Mouse (Mus musculus): ENCODE measurements around the gene Trim15. TPM values are rescaled to one million over a fixed set of nuclear protein-coding genes. Genes with fewer than 3 reads are reported as not detected.
A peak's percentile ranks its signal among the peaks of the same experiment; 100 is the strongest.

Gene Trim15
- total RNA-seq, 4 experiments from 2014 or later: not detected

DNA sequence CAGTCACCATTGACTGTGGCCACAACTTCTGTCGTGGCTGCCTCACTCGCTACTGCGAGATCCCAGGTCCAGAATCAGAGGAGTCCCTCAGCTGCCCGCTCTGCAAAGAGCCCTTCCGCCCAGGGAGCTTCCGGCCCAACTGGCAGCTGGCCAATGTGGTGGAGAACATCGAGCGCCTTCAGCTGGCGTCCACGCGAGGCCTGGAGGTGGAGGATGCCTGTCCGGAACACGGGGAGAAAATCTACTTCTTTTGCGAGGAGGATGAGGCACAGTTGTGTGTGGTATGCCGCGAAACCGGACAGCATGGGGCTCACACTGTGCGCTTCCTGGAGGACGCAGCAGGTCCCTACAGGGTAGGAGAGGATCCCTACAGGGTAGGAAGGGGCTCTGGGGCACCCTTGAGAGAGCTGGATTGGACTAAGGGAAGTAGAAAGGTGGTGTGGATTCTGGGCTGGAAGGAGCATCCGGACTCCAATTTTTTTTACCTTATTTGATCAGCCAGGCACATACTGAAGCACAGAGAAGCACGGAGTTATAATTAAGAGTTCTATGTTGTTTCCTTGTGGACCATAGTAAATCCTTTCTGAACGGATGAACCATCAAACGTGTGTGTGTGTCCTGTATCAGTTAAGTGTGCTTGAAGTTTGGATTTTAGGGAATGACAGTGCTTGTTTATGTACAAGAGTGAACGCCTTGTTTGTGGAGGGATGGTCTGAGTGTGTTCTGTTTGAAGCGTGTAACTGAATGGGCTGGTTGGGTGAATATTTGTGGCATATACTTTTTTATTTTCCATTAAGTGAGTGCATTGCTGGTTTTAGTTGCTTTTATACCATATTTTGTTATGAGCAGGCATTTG lies 3.2 kb upstream of the Trim15 start:
- no peak for DNase-seq (ENCODE audit: low spot score in 2 of 2)

DNA sequence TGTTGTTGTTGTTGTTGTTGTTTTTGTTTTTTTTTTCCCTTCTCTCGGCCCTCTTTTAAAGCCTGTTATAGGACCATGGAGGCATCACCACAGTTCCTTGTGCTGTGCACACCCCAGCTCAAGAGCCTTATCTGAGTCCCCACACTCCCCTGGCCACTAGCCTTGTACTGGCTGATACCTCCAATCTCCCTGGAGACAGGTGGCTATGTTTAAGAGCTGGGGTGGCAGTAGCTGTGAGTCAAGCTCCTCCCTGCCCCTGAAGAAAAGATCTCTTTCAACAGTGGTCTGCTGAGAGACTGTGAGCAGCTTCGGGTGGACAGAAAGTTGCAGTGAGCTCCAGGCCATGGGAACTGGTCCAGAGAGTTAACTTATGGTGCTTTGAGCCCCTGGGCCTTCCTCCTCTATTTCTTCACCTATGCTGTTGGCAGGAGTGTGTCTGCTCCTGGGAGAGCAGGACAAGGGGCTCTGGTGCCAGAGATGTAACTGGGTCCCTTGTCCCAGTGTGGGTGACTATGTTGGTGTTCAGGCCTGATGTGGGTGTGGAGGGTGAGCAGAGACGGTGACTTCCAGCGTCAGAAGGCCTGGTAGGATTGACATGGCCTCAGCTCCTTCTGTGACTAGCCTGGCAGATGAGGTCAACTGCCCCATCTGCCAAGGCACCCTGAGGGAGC lies 2.4 kb upstream of the Trim15 start, which contains the start of gene Trim10:
TSS of gene Trim10 (plus strand) at position 291 of the 671 bp plus-strand sequence.
- DNase-seq (ENCODE audit: low spot score in 2 of 2): no peak

DNA sequence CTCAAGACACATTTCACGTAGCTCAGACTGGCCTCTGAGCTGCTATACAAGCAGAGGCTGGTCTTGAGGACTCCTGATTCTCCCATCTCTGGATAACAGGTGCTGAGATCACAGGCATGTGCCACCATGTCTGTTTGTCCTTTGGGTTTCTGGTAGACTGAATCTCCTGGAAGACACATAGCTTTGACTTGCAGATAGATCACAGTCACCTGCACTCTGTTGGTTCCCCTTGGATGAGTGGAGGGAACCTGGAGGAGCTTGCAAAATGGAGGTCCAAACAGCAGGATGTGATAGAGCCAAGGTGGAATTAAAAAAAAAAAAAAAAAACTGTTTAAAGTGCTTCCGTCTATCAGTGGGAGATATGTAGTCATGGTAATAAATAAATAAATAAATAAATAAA lies 1.8 kb upstream of the Trim15 start:
- DNase-seq (ENCODE audit: low spot score in 2 of 2): no peak

DNA sequence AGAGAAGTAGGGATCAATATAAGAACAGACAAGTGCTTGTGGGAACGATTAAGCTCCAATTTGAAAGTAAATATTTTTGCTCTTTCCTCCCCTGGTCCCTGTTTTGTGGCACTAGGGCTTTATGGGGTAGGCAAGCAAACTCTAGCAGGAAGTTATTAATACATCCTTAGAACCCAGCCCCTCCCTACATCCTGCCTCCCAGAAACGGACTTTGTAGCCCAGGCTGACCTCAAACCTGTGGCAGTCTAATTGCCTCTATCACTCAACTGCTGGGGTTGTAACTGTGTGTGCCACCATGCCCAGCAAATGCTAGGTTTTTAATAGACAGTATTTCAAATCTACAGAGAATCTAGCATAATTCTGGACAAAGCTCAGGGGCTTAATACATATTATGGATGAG lies 5.3 kb downstream of the Trim15 start:
- no peak for DNase-seq (ENCODE audit: low spot score in 2 of 2)

DNA sequence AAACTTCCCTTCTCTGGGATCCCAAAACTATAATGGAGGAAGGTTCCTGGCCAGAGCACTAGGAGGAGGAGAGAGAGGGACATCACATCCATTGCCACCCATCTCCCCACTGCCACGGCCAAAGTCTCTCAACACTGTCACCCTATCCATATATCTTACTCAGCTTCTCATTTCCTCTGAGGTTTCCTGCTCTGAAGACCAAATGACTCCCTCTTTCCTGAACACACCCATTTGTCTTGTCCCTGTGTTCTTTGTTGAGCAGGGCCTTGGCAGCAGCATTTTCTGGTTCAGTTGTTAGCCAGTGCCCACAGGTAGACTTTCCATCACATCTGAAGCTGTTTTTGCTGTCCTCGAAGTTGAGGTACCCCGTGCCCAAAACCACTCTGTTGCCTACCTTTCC lies 8.8 kb downstream of the Trim15 start:
- DNase-seq (ENCODE audit: low spot score in 2 of 2): no peak

DNA sequence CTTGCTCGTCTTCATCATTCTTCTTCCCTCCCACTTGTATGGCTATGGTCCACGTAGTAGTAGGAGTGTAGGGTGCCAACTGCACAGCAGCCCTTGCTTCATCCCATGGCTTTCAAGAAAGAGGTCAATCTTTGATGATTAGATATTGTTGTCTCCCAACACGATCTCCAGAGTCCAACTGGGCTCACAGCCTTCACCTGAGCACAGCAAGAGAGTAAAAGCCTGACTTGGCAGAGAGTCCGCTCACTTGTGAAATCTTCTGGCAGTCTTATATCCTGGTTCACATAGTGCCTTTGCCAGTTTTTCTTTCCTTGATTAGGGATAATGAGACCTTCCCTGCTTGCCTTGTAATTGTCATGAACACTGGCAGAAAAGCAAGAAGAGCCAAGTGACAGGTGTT lies 10.8 kb downstream of the Trim15 start:
- no peak for DNase-seq (ENCODE audit: low spot score in 2 of 2)

DNA sequence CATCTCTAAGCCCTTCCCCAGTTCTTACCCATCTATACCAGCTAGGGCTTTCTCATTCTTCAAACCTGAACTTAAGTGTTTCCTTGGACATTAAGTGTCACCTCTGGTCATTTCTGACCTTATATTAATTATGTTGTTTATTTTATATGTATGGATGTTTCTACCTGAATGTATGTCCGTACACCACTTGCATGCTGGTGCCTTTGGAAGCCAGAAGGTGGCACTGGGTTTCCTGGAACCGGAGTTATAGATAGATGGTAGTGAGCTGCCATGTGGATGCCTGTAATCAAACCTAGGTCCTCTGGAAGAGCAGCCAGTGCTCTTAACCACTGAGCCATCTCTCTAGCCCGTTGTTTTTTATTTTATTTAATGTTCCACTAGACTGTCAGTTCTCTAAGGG lies 11.5 kb downstream of the Trim15 start:
- DNase-seq (ENCODE audit: low spot score in 2 of 2): no peak

DNA sequence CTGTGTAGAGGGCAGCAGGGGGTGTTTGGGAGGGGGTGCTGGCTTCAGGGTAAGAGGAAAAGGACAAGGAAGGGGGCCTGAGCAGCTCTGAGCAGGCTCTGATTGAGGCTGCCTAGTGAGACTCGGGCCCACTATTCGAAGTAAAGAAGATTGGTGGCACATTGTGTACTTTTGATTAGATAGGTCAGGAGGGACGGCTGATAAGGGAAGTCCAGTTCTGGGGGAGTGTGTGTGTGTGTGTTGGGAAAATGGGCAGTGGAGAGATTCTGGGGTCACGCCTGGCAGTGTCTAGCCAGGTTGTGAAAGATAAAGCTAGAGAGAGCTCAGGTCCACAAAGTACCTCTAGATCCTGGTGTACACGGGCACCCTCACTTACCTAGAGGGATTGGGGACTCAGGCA lies 15.4 kb downstream of the Trim15 start:
- no peak for DNase-seq (ENCODE audit: low spot score in 2 of 2)

DNA sequence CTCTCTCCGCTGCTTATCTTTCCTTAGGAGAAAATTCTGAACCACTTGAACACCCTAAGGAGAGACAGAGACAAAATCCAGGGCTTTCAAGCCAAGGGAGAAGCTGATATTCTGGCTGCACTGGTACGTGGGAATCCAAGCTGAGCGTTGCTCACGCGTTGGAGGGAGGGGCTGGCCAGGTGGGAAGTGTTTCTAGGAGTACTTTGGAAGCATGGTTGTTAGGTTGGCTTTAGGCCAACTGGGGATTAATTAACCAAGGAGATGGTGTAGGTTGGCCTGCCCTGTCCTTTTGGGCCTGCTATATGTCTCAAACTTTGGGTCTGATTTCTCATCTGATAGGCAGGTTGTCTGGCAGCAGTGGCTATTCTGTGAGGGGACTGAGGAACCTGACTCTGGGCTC lies 15.8 kb downstream of the Trim15 start:
- DNase-seq (ENCODE audit: low spot score in 2 of 2): no peak

DNA sequence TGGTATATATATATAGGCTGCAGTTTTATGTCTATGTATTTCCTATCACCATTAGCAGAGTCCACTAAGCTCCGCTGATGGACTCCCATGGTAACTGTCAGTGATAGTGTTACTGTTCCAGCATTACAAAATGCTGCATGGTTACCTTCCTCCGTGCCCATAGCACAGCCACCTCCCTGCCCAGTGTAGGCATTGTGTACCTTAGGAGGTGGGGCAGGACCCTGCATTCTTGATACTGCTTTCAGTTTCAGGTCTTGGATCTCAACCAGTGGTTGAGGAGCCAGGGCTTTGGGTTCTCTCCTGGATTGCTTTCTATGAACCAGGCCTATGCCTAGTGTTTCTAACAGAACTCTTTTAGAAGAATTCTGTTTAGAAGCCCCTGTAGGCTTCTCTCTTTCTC lies 17.0 kb downstream of the Trim15 start:
- DNase-seq (ENCODE audit: low spot score in 2 of 2): no peak

DNA sequence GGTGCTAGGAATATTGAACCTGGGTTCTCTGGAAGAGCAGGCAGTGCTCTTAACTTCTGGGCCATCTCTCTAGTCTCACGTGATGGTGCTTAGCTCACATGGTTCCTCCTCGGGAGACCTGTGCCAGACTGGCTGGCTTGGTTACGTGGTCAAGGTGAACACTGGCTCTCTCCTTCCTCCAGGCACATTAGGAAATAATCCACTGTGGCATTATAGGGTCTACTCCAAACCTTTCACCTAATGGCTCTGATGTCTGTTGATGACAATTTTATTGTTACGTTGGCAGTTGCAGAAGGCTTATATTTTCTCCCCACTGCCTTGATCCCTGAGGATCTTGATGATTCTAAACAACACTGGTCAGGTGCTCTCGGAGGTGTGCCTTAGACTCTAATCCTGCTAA lies 18.1 kb downstream of the Trim15 start:
- DNase-seq (ENCODE audit: low spot score in 2 of 2): no peak

DNA sequence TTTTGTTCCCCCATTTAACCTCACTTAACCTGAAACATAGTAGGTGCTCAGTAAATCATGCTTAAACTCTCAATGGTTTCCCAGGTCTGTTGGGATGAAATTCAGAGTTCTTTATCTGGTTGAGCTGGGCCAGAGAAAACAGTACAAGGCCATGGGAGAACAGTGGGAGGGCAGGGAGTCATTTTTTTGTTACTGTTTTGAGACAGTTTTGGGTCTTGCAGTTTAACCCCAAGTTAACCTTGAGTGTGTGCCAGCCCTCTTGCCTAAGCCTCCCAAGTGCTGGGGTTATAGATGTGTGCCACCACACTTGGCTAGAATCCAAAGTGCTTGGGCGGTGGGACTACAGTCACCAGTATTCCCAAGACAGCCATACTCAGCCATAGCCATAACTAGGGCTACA lies 22.3 kb downstream of the Trim15 start:
- DNase-seq (ENCODE audit: low spot score in 2 of 2): no peak

DNA sequence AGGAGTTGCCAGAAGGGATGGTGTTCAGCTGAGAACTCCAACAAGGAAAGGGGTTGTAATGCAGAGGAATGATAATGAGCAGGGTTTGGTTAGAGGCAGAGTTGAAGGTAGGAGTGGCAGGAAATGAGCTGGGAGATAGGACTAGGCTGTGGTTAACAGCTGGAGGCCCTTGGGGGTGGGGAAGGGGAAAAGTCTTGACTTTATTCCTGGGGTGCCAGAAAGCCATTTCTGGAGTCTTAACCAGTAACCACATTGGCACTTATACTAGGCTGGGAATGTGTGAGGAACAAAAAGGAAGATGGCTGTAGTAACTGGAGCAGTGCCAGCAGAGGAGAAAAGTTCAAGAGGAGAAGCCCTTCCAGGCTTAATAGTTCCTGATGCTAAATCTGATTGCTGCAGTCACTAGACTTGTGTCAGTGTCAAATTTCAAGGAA lies 22.7 kb downstream of the Trim15 start:
- DNase-seq (ENCODE audit: low spot score in 2 of 2): no peak

DNA sequence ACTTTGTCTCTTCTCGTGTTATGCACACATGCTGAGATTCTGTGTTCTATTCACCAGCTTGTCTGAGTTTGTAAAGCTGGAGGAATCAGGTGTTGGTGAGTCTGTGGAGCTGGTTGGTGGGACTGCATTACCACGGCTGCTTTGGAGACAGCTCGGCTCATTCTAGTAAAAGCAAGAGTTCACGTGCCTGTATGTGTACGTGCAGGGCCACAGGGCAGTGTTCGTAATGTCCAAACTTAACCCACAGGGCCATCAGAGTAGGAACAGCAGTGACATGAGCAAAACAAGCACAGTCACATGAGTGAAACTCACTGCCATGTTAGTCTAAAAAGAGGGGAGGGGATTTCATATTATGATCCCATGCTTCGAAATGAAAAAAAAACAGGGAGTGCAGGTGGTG lies 23.3 kb downstream of the Trim15 start:
- no peak for DNase-seq (ENCODE audit: low spot score in 2 of 2)

DNA sequence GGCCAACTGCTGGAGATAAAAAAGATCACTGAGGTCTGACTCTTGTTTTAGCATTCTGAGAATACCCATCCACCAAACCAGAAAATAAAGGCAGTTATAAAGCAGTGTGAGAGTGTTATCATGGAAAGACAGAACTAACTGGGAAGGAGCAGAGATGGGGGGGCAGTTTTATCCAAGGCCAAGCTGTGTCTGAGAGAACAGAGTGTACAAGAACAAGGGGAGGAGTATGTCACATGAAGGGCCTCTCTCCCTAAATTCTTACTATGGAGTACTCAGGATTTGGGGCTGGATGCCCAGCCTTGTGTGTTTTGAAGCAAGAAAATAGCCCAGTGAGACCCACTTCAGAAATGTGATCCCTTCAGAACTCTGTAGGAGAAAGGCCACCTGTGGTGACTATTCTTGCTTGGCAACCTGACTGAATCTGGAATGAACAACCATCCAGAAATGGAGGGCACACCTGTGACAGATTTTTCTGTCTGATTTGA lies 26.0 kb downstream of the Trim15 start:
- DNase-seq (ENCODE audit: low spot score in 2 of 2): no peak

DNA sequence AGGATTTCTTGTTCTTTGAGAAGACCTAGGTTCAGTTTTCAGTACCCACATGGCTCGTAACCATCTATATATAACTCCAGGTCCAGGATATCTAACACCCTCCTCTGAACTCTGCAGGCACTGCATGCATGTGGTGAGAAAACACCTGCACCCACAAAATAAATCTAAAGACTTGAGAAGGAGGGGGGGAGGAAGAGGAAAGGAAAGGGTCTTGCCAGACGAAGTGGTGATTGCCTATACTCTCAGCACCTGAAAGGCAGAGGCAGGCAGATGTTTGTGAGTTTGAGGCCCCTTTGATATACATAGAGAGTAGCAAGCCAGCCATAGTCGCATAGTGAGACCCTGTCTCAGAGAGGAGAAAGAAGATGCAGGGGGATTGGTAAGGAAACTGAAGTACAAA lies 27.1 kb downstream of the Trim15 start:
- DNase-seq (ENCODE audit: low spot score in 2 of 2): no peak

DNA sequence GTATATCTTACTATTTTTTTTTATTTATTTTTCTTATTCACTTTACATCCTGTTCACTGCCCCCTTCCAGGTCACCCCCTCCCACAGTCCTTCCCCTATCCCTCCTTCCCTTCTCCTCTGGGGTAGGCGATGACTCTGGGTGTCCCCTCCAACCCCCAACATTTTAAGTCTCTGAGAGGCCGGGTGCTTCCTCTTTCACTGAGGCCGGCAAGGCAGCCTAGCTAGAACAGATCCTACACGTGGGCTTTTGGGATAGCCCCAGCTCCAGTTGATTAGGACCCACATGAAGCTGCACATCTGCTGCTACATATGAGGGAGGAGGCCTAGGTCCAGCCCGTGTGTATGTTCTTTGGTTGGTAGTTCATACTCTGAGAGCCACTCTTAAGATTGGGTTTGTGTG lies 28.0 kb downstream of the Trim15 start:
- no peak for DNase-seq (ENCODE audit: low spot score in 2 of 2)

DNA sequence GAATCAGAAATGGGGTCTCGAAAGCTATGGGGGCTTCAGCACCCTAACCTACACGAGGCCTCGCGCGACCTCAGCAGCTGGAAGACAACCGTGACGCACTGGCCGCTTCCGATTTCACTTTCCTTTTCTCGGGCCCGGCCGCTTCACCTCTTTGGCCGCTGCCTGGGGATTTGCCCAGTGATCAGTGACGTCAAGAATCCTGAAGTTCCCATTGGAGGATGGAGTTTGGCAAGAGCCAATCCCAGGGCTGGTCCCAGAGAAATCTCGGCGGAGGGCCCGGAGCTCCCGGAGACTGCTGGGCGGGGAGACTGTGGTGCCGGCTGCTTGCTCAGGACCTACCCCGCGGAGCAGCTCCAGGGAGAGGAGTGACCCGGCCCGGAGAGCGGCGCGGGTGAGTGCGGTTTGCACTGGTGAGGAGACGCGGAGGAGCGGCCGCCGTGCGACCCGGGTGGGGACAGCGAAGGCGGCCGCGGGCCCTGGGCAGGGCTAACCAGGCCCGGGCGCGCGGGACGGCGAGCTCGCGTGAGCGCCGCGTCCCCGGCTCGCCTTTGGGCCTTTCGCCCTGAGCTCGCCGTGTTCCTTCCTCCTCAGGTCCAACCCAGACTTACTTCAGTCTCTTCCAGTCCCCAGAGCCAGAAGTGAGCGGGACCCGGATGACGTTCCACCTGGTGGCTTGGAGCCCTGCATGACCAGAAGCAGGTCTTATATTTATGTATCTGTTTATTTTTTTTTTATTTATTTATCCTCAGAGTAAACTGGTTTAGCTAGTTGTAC lies 29.9 kb downstream of the Trim15 start, which contains the start of gene Trim26:
TSS of gene Trim26 (plus strand) at position 261 of the 774 bp plus-strand sequence.
- DNase-seq (ENCODE audit: low spot score in 2 of 2): peak; percentile 95 to 96

DNA sequence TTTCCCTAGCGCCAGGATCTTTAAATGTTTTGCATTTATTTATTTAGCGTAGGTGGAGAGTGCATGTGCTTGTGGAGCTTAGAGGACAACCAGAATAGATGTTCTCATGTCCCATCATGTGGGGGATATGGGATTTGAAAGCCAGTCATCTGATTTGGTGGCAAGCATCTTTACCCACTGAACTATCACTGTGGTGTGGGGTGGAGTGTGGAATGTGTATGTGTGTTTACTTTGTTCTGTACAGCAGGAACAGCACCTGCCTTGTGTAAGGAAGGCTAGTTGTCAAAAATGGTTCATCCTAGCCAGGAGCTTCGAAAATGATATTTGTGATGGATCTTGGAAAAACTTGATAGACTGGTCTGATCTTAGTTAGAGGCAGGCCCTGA lies 30.6 kb downstream of the Trim15 start:
- no peak for DNase-seq (ENCODE audit: low spot score in 2 of 2)

DNA sequence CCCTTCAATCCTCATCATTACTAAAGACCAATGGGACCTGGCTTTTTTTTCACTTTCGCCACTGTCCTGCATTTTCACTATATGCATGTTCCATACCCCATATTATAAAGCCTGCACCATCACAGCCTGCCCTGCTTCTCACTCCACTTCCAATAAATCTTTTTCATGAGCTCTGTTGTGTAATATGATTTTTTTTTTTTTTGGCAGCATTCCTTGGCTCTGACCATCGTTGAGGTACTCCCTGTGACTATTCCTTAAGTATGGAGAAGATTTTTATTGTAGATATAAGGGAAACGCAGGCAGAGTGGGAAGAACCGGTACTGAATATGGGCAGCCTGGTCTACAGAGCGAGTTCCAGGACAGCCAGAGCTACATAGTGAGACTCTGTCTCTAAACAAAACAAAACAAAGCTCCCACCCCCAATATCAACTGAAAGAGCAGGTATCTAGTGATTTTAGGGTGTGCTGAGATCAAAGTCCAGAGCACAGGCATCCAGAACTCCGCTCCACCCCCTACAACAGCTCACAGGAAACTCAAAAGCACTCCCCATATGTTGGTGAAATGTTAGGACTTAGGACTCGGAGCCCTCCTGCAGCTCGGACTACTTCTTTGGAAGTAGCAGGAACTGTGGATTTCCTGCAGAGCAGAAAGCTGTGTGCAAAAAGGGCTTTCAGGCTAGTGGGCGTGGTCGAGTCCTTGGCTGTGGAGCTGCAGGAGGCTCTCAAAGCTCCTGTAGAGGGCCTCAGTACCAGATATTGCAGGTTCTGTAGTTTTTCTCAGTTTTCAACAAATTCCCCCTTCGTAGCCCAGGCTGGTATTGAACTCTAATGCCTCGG lies 31.2 kb downstream of the Trim15 start:
- DNase-seq (ENCODE audit: low spot score in 2 of 2): peak; percentile 13 to 30

DNA sequence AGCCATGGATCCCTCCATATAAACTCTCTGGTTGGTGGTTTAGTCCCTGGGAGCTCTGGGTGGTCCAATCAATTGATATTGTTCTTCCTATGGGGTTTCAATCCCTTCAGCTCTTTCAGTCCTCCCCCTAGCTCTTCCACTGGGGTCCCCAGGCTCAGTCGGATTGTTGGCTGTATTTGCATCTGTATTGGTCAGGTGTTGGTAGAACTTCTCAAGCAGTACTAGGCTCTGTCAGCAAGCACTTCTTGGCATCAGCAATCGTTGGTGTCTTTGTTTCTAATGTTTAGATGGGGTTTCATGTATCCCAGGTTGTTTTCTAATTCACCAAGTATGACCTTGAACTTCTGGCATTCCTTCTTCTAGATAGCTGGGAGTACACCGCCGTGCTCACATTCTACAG lies 34.3 kb downstream of the Trim15 start:
- DNase-seq (ENCODE audit: low spot score in 2 of 2): no peak

Data from gastrocnemius, adult 8-10 months (tissue).